Mouse (Mus musculus): ENCODE measurements around the gene Coro1c.

DNA sequence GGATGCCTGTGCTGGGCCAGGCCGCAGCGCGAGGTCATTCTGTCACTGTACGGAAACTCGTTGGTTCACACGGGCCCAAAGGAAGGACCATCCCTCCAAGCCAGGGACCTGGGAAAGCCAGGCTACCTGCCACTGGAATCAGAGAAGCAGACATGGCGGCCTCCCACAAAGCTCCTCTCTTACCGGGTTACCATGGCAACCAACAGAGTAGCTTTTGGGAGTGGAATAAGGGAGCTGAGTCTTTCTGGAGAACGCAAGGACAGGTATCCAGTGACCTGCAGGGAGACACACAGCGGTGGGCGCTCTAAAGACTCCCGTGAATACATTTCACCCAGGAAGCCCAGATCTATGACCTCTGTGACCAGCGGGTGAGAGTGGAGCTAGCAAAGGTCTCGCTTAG, 90.0 kb downstream of the Coro1c start:
- TF ChIP-seq CTCF (IDR thresholded peaks at IDR 0.05; ENCODE audit: low read depth): no peak
- no peak for TF ChIP-seq EP300 (optimal IDR thresholded peaks at IDR 0.05)

All from stomach, postnatal 0 days (tissue).